Mouse (Mus musculus) stomach, embryonic 16.5 days (tissue): ENCODE measurements around the gene Ryr1. TPM values are rescaled to one million over a fixed set of nuclear protein-coding genes. Genes with fewer than 3 reads are reported as not detected.

Experiments used
- ATAC-seq: fragments of 200-750 bp; cut with Nextera tagmentation; 2 replicates; pipeline ENCODE4 v1.8.0; 2017; ENCODE audit warnings: moderate number of reproducible peaks, moderate TSS enrichment; ENCODE audit not compliant: insufficient read depth, low FRiP score
- H3K27ac ChIP-seq: fragments of 300-500 bp; sonication (generic); 2 replicates; pipeline ENCODE4 v1.5.1; 2014; ENCODE audit warnings: low read length
- H3K27me3 ChIP-seq: fragments of 300-500 bp; sonication (generic); 2 replicates; pipeline ENCODE4 v1.6.1; 2014; ENCODE audit warnings: low read length, control low read depth, mixed read lengths; ENCODE audit not compliant: control insufficient read depth, insufficient read depth
- H3K36me3 ChIP-seq: fragments of 300-500 bp; sonication (generic); 2 replicates; pipeline ENCODE4 v1.6.1; 2014; ENCODE audit warnings: low read length; ENCODE audit not compliant: control insufficient read depth, insufficient read depth
- H3K4me1 ChIP-seq: fragments of 300-500 bp; sonication (generic); 2 replicates; pipeline ENCODE4 v1.6.1; 2014; ENCODE audit warnings: low read length, control low read depth, mixed read lengths; ENCODE audit not compliant: control insufficient read depth, insufficient read depth
- H3K4me2 ChIP-seq: fragments of 300-500 bp; sonication (generic); 2 replicates; pipeline ENCODE4 v1.6.1; 2014; ENCODE audit warnings: low read depth, low read length, mixed read lengths
- H3K4me3 ChIP-seq: fragments of 300-500 bp; sonication (generic); replicated peaks from 2 replicates; pipeline ENCODE4 v1.5.1; 2014; ENCODE audit warnings: mild to moderate bottlenecking, low read length
- H3K9ac ChIP-seq: fragments of 300-500 bp; sonication (generic); 2 replicates; pipeline ENCODE4 v1.6.1; 2014; ENCODE audit warnings: low read length
- H3K9me3 ChIP-seq: fragments of 300-500 bp; sonication (generic); replicated peaks from 2 replicates; pipeline ENCODE4 v1.6.1; 2016; ENCODE audit warnings: low read length, control low read depth; ENCODE audit not compliant: control insufficient read depth
- WGBS: fragments of 180-500 bp; shearing (Covaris S2); extraction: QIAGEN DNeasy Blood & Tissue Kit; methylation state at CpG from one replicate; pipeline ENCODE4 v1.1.7; 2014; 5-methylcytosine and 5-hydroxymethylcytosine counted together
- polyA plus RNA-seq: library from polyadenylated mRNA; unstranded; fragments of >200 nt; fragmentation: Nextera tagmentation; extraction: Ambion mirVana; gene quantifications from 2 replicates; pipeline ENCODE4 v1.2.1, GENCODE M21; 2015

Gene Ryr1
- polyA plus RNA-seq, 1 experiment from 2014 or later = 2.6 TPM

- H3K4me1 ChIP-seq = no peaks in the 10 kb centered on the region
These were observed 132.0 kb downstream of the Ryr1 start for GRCm38 (mm10) chr7:28992997-28993396.

GRCm38 (mm10) chr7:28991616-28992015, 133.4 kb downstream of the Ryr1 start:
- Histone ChIP-seq H3K36me3 (no peaks in the 10 kb centered on the region), H3K9me3 (no peaks in the 10 kb centered on the region), H3K27ac (no peak overlapping the region), H3K4me1 (no peaks in the 10 kb centered on the region), H3K4me2 (no peak overlapping the region), H3K4me3 (no peak overlapping the region), H3K9ac (no peak overlapping the region), H3K27me3 (no peaks in the 10 kb centered on the region)
- WGBS = 66% methylated on average over 5 of the region's 5 CpGs
- ATAC-seq = no peak

More at GRCm38 (mm10) chr7:28992997-28993396, 132.0 kb downstream of the Ryr1 start:
- WGBS = 80% methylated on average over 3 of the region's 3 CpGs
- no peaks in the 10 kb centered on the region for H3K9me3 ChIP-seq
- H3K4me3 ChIP-seq = no peak overlapping the region
- no peak for ATAC-seq
- no peak overlapping the region for H3K4me2 ChIP-seq
- no peaks in the 10 kb centered on the region for H3K27me3 ChIP-seq
- no peaks in the 10 kb centered on the region for H3K36me3 ChIP-seq
- no peak overlapping the region for H3K27ac ChIP-seq
- no peak overlapping the region for H3K9ac ChIP-seq

- Histone ChIP-seq H3K27me3 (no peaks in the 10 kb centered on the region), H3K27ac (no peak overlapping the region), H3K36me3 (no peaks in the 10 kb centered on the region), H3K4me2 (no peak overlapping the region), H3K4me3 (no peak overlapping the region), H3K9ac (no peak overlapping the region), H3K9me3 (no peaks in the 10 kb centered on the region), H3K4me1 (no peaks in the 10 kb centered on the region)
- ATAC-seq = no peak
- WGBS = 55% methylated on average over 14 of the region's 14 CpGs
These were observed 134.2 kb downstream of the Ryr1 start for GRCm38 (mm10) chr7:28990766-28991273.

- Histone ChIP-seq H3K27ac (no peak overlapping the region), H3K4me2 (no peak overlapping the region), H3K9ac (no peak overlapping the region), H3K4me3 (no peak overlapping the region), H3K27me3 (no peaks in the 10 kb centered on the region), H3K4me1 (peaks cover 10% of the 10 kb centered on the region), H3K9me3 (no peaks in the 10 kb centered on the region), H3K36me3 (no peaks in the 10 kb centered on the region)
- ATAC-seq = no peak
- WGBS = 85% methylated on average over 7 of the region's 7 CpGs
These were observed 139.8 kb downstream of the Ryr1 start for GRCm38 (mm10) chr7:28985207-28985606.

- 90% methylated on average over 1 of the region's 1 CpGs for WGBS
- Histone ChIP-seq H3K36me3 (no peaks in the 10 kb centered on the region), H3K9me3 (no peaks in the 10 kb centered on the region), H3K4me2 (no peak overlapping the region), H3K9ac (no peak overlapping the region), H3K27ac (no peak overlapping the region), H3K4me1 (peaks cover 10% of the 10 kb centered on the region), H3K4me3 (no peak overlapping the region), H3K27me3 (no peaks in the 10 kb centered on the region)
- no peak for ATAC-seq
These were observed 140.5 kb downstream of the Ryr1 start for GRCm38 (mm10) chr7:28984452-28984851.

- Histone ChIP-seq H3K4me1 (peaks cover 10% of the 10 kb centered on the region), H3K4me3 (no peak overlapping the region), H3K27ac (no peak overlapping the region), H3K9me3 (no peaks in the 10 kb centered on the region), H3K27me3 (no peaks in the 10 kb centered on the region), H3K4me2 (no peak overlapping the region), H3K9ac (no peak overlapping the region), H3K36me3 (peaks cover 4% of the 10 kb centered on the region; the same call in 1 of the 2 replicates)
- WGBS = 77% methylated on average over 4 of the region's 4 CpGs
- no peak for ATAC-seq
These were observed 141.1 kb downstream of the Ryr1 start for GRCm38 (mm10) chr7:28983849-28984248.

DNA sequence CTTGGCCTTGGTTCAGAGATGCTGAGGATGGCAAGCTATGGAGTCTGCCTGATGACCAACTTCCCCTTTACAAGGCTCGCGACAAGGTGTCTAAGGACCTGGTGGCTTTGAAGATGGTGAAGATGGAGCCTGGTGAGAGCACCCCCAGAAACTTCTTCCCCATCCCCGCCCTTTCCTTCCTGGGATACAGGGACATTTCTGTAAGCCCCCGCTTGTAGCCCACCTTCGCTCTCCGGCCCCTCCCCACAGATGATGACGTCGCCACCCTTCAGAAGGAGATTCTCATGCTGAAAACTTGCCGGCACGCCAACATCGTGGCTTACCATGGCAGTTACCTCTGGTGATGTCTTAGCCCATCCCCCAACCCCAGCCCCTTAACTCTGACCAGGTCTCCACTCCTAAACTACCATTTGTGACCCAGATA, 141.8 kb downstream of the Ryr1 start:
- no peak for ATAC-seq
- Histone ChIP-seq H3K4me2 (peak overlapping the region; percentile 63), H3K4me3 (peak overlapping the region; percentile 81; the same call in 1 of the 2 replicates), H3K36me3 (peaks cover 9% of the 10 kb centered on the region; the same call in 1 of the 2 replicates), H3K27ac (peak overlapping the region; percentile 92; the same call in 1 of the 2 replicates), H3K27me3 (no peaks in the 10 kb centered on the region), H3K9me3 (no peaks in the 10 kb centered on the region), H3K4me1 (peaks cover 10% of the 10 kb centered on the region), H3K9ac (peak overlapping the region; percentile 78)
- WGBS = 63% methylated on average over 11 of the region's 11 CpGs

- Histone ChIP-seq H3K9ac (peak overlapping the region; percentile 78), H3K4me3 (peak overlapping the region; percentile 81), H3K36me3 (peaks cover 16% of the 10 kb centered on the region; the same call in 1 of the 2 replicates), H3K4me2 (peak overlapping the region; percentile 63), H3K4me1 (peaks cover 10% of the 10 kb centered on the region), H3K27ac (peak overlapping the region; percentile 92), H3K27me3 (no peaks in the 10 kb centered on the region), H3K9me3 (no peaks in the 10 kb centered on the region)
- peak; percentile 54 for ATAC-seq
- 11% methylated on average over 19 of the region's 19 CpGs for WGBS
These were observed 142.5 kb downstream of the Ryr1 start for GRCm38 (mm10) chr7:28982274-28983013.

- Histone ChIP-seq H3K4me2 (peak within 1 kb of the TSS; percentile 69), H3K4me1 (peaks cover 10% of the 10 kb centered on the region), H3K9me3 (no peaks in the 10 kb centered on the region), H3K9ac (peak within 1 kb of the TSS; percentile 85), H3K4me3 (peak within 1 kb of the TSS; percentile 81), H3K27ac (peak within 1 kb of the TSS; percentile 92), H3K27me3 (no peaks in the 10 kb centered on the region), H3K36me3 (peaks cover 19% of the 10 kb centered on the region; the same call in 1 of the 2 replicates)
- peak; percentile 95 for ATAC-seq
- WGBS = under 1% methylated on average over 36 of the region's 36 CpGs
These were observed 143.2 kb downstream of the Ryr1 start, which contains the start of the genes Eif3k and Map4k1 for GRCm38 (mm10) chr7:28981651-28982273. Eif3k (minus strand) TSS chr7:28981864. Map4k1 (plus strand) TSS chr7:28982050.
